Mouse (Mus musculus): ENCODE measurements around the gene Plxna1.

- TF ChIP-seq CTCF (IDR thresholded peaks at IDR 0.05; ENCODE audit: low read depth) (no peak), EP300 (IDR thresholded peaks at IDR 0.05; ENCODE audit: low read depth) (no peak)
Observed at GRCm38 (mm10) chr6:89407247-89407889, 44.9 kb upstream of the Plxna1 start.
